In the genomic region with DNA sequence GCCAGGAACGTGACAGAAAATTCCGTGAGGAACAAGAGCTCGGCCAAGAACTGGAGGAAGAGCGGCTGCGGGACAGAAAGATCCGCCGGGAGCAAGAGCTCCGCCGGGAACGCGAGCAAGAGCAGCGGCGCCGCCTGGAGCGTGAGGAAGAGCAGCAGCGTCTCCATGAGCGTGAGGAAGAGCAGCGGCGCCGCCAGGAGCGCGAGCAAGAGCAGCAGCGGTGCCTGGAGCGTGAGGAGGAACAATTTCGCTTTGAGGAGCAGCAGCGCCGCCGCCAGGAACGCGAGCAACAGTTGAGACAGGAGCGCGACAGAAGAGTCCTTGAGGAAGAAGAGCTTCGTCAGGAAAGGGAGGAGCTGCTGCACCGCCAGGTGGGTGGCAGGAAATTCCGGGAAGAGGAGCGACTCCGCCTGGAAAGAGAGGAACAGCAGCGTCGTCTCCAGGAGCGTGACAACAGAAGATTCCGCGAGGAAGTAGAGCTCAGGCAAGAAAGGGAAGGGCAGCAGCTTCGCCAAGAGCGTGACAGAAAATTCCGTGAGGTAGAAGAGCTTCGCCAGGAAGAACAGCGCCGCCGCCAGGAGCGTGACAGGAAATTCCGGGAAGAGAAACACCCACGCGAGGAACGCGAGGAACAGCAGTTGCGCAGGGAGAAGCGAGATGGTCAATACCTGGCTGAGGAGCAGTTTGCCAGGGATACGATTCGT, we compare ENCODE assay signal across 8 mouse cellular contexts. TPM values are rescaled to one million over a fixed set of nuclear protein-coding genes. Genes with fewer than 3 reads are reported as not detected.
DNase-seq lines count a peak whose midpoint lies in the region; ATAC-seq and TF ChIP-seq lines count a peak whose summit lies in the region.

No protein-coding gene starts in this region.

- no peak; the same call in 1 of the 2 replicates for ATAC-seq in heart, embryonic 16.5 days (replicated peaks; ENCODE audit: extremely low read depth, insufficient read depth, low FRiP score)
- ATAC-seq in liver, embryonic 13.5 days (ENCODE audit: low read depth): no peak
- ATAC-seq in neural tube, embryonic 11.5 days (ENCODE audit: insufficient read depth, low FRiP score, low TSS enrichment): peak; percentile 42

- peaks cover 20% of the 10 kb centered on the region for H3K27me3 ChIP-seq in heart, embryonic 16.5 days (ENCODE audit: control insufficient read depth, insufficient read depth, low read length)
- H3K27me3 ChIP-seq in liver, embryonic 13.5 days: peaks cover 65% of the 10 kb centered on the region
- H3K27me3 ChIP-seq in neural tube, embryonic 11.5 days (ENCODE audit: control insufficient read depth, insufficient read depth, low read length): peaks cover 31% of the 10 kb centered on the region

- H3K9ac ChIP-seq in heart, embryonic 16.5 days (ENCODE audit: low read length): peak overlapping the region; percentile 54
- H3K9ac ChIP-seq in liver, embryonic 13.5 days: no peak overlapping the region
- H3K9ac ChIP-seq in neural tube, embryonic 11.5 days (ENCODE audit: low read length): peak overlapping the region; percentile 44

- peak overlapping the region; percentile 41 for H3K4me3 ChIP-seq in embryonic fibroblast, embryonic 13.5 days (ENCODE audit: insufficient read depth, low read length)
- H3K4me3 ChIP-seq in heart, embryonic 16.5 days (ENCODE audit: low read length): peak overlapping the region; percentile 73
- H3K4me3 ChIP-seq in liver, embryonic 13.5 days (replicated peaks): peak overlapping the region; percentile 46
- H3K4me3 ChIP-seq in neural tube, embryonic 11.5 days (ENCODE audit: low read depth, low read length): peak overlapping the region; percentile 39

- no peak overlapping the region for H3K27ac ChIP-seq in embryonic fibroblast, embryonic 13.5 days (ENCODE audit: insufficient read depth, low read length)
- H3K27ac ChIP-seq in heart, embryonic 16.5 days (ENCODE audit: low read length): no peak overlapping the region
- no peak overlapping the region for H3K27ac ChIP-seq in liver, embryonic 13.5 days
- no peak overlapping the region for H3K27ac ChIP-seq in neural tube, embryonic 11.5 days (ENCODE audit: low read depth, low read length)

- H3K36me3 ChIP-seq in heart, embryonic 16.5 days (ENCODE audit: control insufficient read depth, insufficient read depth): no peaks in the 10 kb centered on the region
- H3K36me3 ChIP-seq in liver, embryonic 13.5 days: no peaks in the 10 kb centered on the region
- no peaks in the 10 kb centered on the region for H3K36me3 ChIP-seq in neural tube, embryonic 11.5 days (ENCODE audit: control insufficient read depth, insufficient read depth, low read length)

- no peaks in the 10 kb centered on the region for H3K9me3 ChIP-seq in heart, embryonic 16.5 days (replicated peaks; ENCODE audit: control insufficient read depth, low read length)
- no peaks in the 10 kb centered on the region for H3K9me3 ChIP-seq in liver, embryonic 13.5 days (replicated peaks)
- H3K9me3 ChIP-seq in neural tube, embryonic 11.5 days (ENCODE audit: control insufficient read depth, low read length): no peaks in the 10 kb centered on the region

- no peak for TF ChIP-seq POLR2A in embryonic fibroblast, embryonic 13.5 days (IDR thresholded peaks at IDR 0.05; ENCODE audit: low read depth, low read length)

- peak; percentile 39; the same call in 1 of the 2 replicates for TF ChIP-seq CTCF in embryonic fibroblast, embryonic 13.5 days (IDR thresholded peaks at IDR 0.05; ENCODE audit: borderline replicate concordance, insufficient read depth, low read length)

- DNase-seq in thymus, postnatal 0 days (ENCODE audit: low spot score): peak; percentile 13
- DNase-seq in thymus, adult 18-20 months: no peak
- peak; percentile 70 to 84 for DNase-seq in kidney, postnatal 25 days
- no peak for DNase-seq in liver, embryonic 13.5 days
- DNase-seq in neural tube, embryonic 11.5 days (ENCODE audit: low spot score): peak; percentile 80
- peak; percentile 34 for DNase-seq in urinary bladder, adult 2 months (ENCODE audit: low spot score)

- no peaks in the 10 kb centered on the region for H3K4me1 ChIP-seq in embryonic fibroblast, embryonic 13.5 days (ENCODE audit: control insufficient read depth, insufficient read depth, low read length)
- peaks cover 8% of the 10 kb centered on the region for H3K4me1 ChIP-seq in heart, embryonic 16.5 days (ENCODE audit: control insufficient read depth, insufficient read depth, low read length)
- H3K4me1 ChIP-seq in liver, embryonic 13.5 days (replicated peaks): peaks cover 5% of the 10 kb centered on the region; the same call in 1 of the 2 replicates
- H3K4me1 ChIP-seq in neural tube, embryonic 11.5 days (ENCODE audit: control insufficient read depth, insufficient read depth, low read length): peaks cover 5% of the 10 kb centered on the region; the same call in 1 of the 2 replicates

- WGBS in heart, embryonic 16.5 days: under 1% methylated on average over 59 of the region's 59 CpGs
- WGBS in liver, embryonic 13.5 days (ENCODE audit: insufficient replicate concordance): under 1% methylated on average over 59 of the region's 59 CpGs
- WGBS in neural tube, embryonic 11.5 days: under 1% methylated on average over 59 of the region's 59 CpGs

- peak overlapping the region; percentile 91 for H3K4me2 ChIP-seq in heart, embryonic 16.5 days (ENCODE audit: low read depth, low read length)
- peak overlapping the region; percentile 66 for H3K4me2 ChIP-seq in liver, embryonic 13.5 days
- peak overlapping the region; percentile 86 for H3K4me2 ChIP-seq in neural tube, embryonic 11.5 days (ENCODE audit: low read depth)

RNA-seq across cellular contexts. Expression of a gene that starts 5.2 kb away (rescaled TPM):
- 0.98 and 1.0 TPM in 2 replicates for polyA plus RNA-seq in thymus, postnatal 0 days (2015; fragmentation: Nextera tagmentation; extraction: Ambion mirVana)
- 0.17 and 0.32 TPM in 2 replicates for polyA plus RNA-seq in embryonic fibroblast, embryonic 13.5 days (2011; ENCODE audit: insufficient read length, low read depth, missing spikeins)
- polyA plus RNA-seq in heart, embryonic 16.5 days (2015; fragmentation: Nextera tagmentation; extraction: Ambion mirVana): 0.70 and 0.86 TPM in 2 replicates
- polyA plus RNA-seq in liver, embryonic 13.5 days (2015; fragmentation: Nextera tagmentation; extraction: Ambion mirVana): 0.07 and 0.08 TPM in 2 replicates
- polyA plus RNA-seq in neural tube, embryonic 11.5 days (2014; fragmentation: Nextera tagmentation; extraction: Ambion mirVana): 1.1 TPM in 2 replicates
- 0.37 and 0.57 TPM in 2 replicates for polyA plus RNA-seq in urinary bladder, adult 2 months (2012; rRNA removed)

RNA-seq across cellular contexts. Expression of a gene that starts 21.3 kb away (rescaled TPM):
- polyA plus RNA-seq in thymus, postnatal 0 days (2015; fragmentation: Nextera tagmentation; extraction: Ambion mirVana): 0.08 TPM in 1 of 2 replicates, not detected in the other
- polyA plus RNA-seq in embryonic fibroblast, embryonic 13.5 days (2011; ENCODE audit: insufficient read length, low read depth, missing spikeins): not detected in 2 replicates
- not detected in 2 replicates for polyA plus RNA-seq in heart, embryonic 16.5 days (2015; fragmentation: Nextera tagmentation; extraction: Ambion mirVana)
- not detected in 2 replicates for polyA plus RNA-seq in liver, embryonic 13.5 days (2015; fragmentation: Nextera tagmentation; extraction: Ambion mirVana)
- not detected in 2 replicates for polyA plus RNA-seq in neural tube, embryonic 11.5 days (2014; fragmentation: Nextera tagmentation; extraction: Ambion mirVana)
- not detected in 2 replicates for polyA plus RNA-seq in urinary bladder, adult 2 months (2012; rRNA removed)

RNA-seq across cellular contexts. Expression of a gene that starts 53.8 kb away (rescaled TPM):
- polyA plus RNA-seq in thymus, postnatal 0 days (2015; fragmentation: Nextera tagmentation; extraction: Ambion mirVana): 0.53 and 0.54 TPM in 2 replicates
- polyA plus RNA-seq in embryonic fibroblast, embryonic 13.5 days (2011; ENCODE audit: insufficient read length, low read depth, missing spikeins): not detected in 2 replicates
- polyA plus RNA-seq in heart, embryonic 16.5 days (2015; fragmentation: Nextera tagmentation; extraction: Ambion mirVana): 0.04 TPM in 1 of 2 replicates, not detected in the other
- polyA plus RNA-seq in liver, embryonic 13.5 days (2015; fragmentation: Nextera tagmentation; extraction: Ambion mirVana): not detected in 2 replicates
- polyA plus RNA-seq in neural tube, embryonic 11.5 days (2014; fragmentation: Nextera tagmentation; extraction: Ambion mirVana): not detected in 2 replicates
- polyA plus RNA-seq in urinary bladder, adult 2 months (2012; rRNA removed): 0.69 and 0.96 TPM in 2 replicates

Comparison
In these comparisons a context has a peak if more than half of its experiments do, and no peak if none do; other contexts are left out.
1. DNase-seq: peak in thymus, postnatal 0 days (single experiment), kidney, postnatal 25 days (2 of 2), neural tube, embryonic 11.5 days (single experiment) and urinary bladder, adult 2 months (single experiment); none in thymus, adult 18-20 months (0 of 2) and liver, embryonic 13.5 days (single experiment).
2. Peak in every context shown above with its lines, with median percentiles within 50 percentile points of each other: H3K4me3 ChIP-seq and H3K4me2 ChIP-seq.